Mouse (Mus musculus): Measurements from ENCODE around the gene Ndfip2.

- no peak for TF ChIP-seq POLR2A (IDR thresholded peaks at IDR 0.05; ENCODE audit: insufficient read depth, low read length)
- TF ChIP-seq CTCF (IDR thresholded peaks at IDR 0.05; ENCODE audit: low read depth, low read length) = no peak
- TF ChIP-seq EP300 (IDR thresholded peaks at IDR 0.05; ENCODE audit: insufficient read depth, low read depth, low read length) = no peak
Observed at GRCm38 (mm10) chr14:105313877-105314276, 55.5 kb downstream of the Ndfip2 start.

Data from ES-Bruce4 (cell line).